Mouse (Mus musculus) ES-Bruce4 (cell line): ENCODE measurements around the gene Rbm33.

ENCODE experiments used
- CTCF ChIP-seq: IDR thresholded peaks from one replicate; pipeline ENCODE4 v1.8.1; 2011; ENCODE audit warnings: low read depth, low read length
- EP300 ChIP-seq: IDR thresholded peaks from 2 replicates; pipeline ENCODE4 v1.6.1; 2011; ENCODE audit warnings: low read depth, low read length; ENCODE audit not compliant: insufficient read depth
- POLR2A ChIP-seq: IDR thresholded peaks from one replicate; pipeline ENCODE4 v1.8.1; 2011; ENCODE audit warnings: low read length; ENCODE audit not compliant: insufficient read depth

GRCm38 (mm10) chr5:28315526-28315925 is 1.4 kb upstream of the Rbm33 start:
- no peak for TF ChIP-seq CTCF
- no peak for TF ChIP-seq POLR2A
- no peak for TF ChIP-seq EP300
